Mouse (Mus musculus) urinary bladder, postnatal 14 days (tissue): ENCODE measurements at regions not wholly inside any gene's neighbourhood (a gene's known extent, or its start where the extent isn't known, plus 50 kb on each side); places are given as distances from the start of the nearest gene placed in this dataset.

Experiments used
- DNase-seq: peaks from one replicate; pipeline ENCODE4 v3.0.0; 2021; ENCODE audit warnings: low spot score

DNA sequence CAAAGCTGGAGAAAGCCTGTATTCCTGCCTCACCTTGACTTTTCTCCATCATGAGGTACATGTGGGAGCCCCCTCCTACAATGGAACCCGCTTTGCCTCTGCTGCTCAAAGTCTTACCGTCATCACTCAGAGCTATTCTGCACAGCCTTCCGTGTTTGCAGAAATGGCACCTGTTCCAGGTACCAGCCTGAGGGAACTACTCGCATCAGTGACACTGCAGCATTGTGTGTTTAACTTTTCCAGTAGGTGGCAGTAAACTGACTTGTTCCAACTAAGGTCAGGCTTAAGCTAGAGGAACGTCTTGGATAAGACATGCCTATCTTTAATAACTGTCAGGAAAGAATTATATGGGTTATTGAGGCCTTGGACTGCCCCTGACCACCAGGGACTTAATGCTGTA lies 71.4 kb downstream of the Fam173b start:
- DNase-seq, result no peak

GRCm38 (mm10) chr15:31676771-31677191 lies 75.1 kb downstream of the Fam173b start:
- peak; percentile 46 for DNase-seq

DNA sequence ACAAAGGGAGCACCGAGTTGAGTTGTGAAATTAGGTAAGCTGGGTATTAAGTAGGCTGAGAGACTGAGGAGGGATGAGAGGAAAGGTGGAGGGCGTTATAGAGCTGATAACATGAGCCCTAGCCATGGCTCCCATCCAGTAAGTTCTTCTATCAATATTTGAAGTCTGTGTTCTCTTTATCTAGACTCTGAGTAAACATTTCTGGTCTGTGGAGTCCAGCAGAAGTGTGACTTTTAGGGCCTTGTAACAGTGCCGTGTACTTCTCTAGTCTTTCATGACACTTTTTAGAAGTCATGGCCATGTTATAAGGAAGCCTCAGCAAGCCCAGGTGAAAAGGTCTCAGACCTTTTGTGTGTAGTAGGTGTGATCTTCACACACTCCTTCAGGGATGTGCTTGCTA lies 91.5 kb downstream of the Fam173b start:
- no peak for DNase-seq

DNA sequence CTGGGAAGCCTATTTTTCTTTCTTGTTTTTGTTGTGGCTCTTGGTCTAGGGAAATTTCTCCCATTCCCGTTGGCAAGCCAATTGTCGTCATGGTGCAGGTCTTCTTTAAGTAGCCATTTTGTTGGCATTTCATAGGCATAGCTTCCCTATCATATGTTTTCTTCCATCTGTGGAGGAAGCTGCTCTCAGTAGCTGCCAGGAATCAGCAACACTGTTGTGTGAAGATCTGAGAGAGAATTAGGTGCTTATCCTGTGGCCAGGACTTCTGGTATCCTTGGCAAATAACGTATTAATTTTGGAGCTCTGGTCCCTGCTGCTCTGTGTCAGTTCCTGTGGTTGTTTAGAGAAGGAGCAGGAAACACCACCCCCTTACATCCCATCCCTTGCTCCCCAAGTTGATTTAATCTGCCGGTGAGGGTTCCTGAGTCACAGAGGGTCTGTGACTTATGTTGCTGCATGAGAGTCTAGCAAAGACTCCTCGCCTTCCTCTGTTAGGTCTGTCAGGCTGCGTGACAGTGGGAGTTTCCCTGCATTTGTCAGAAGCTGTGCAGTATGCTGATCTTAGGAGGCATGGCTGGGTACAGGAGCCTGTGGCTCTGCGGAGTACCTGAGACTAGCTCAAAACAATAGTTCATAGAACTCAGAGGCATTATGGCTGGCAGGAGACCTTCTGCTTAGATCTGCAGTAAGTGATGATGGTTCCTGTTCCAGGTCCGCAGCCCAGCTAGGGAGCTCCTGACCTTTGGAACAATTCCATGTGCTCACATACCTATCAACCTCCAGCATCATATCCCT lies 93.4 kb downstream of the Fam173b start:
- DNase-seq, result no peak

GRCm38 (mm10) chr15:31703400-31703799 lies 101.7 kb downstream of the Fam173b start:
- DNase-seq, result no peak

DNA sequence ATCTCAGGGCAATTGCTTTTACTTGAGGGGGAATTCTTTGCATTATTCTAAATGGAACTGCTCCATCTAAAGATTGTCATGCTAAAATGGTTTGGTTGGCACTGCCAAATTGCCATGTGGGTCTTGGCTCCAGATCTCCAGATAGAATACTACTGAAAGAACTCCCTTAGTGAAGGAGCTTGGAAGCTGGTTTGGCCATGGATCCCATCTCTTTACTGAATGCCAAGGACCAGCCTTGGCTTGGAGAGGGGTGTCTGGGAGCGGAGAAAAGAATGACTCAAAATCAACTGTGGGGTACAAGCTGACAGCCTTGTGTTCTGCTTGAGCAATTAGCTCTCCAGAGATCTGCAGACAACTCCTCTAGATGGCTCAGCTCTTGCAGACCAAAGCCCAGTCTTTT lies 105.8 kb downstream of the Fam173b start:
- no peak for DNase-seq

DNA sequence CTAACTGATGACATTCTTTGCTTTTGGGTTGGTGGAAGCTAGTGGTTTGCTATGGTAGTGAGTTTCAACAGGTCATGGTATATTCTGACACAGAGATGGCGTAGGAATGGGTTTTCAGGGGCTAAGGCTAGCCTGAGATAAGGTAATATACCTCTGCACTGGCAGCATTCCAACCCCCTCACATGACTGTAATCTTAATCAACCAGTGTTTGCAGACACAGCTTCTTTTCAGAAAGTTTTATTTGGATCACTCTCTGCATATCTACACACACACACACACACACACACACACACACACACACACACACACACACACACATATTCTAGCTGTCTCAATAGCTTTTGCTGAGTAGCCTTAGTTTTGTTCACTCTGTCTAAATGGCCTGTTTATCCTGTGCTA lies 119.4 kb downstream of the Fam173b start:
- no peak for DNase-seq

DNA sequence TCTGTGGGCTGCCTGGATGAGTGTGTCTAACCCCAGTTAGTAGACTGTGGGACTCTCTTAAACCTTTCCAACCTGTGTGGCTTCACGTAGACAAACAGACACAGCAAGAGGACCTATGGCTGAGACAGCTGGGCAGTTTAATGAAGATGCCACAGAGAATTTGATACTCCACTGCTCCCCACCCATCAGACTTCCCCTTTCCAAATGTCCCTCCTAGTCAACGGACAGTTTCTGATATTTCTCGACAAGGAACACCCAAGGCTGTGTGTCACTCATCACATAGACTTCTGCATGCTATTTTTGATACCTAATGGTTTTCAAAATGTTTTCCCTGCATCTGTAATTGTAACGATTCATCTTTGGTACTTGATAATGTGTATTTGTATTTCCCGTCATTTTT lies 120.8 kb downstream of the Fam173b start:
- DNase-seq, result no peak

GRCm38 (mm10) chr15:31724252-31724651 lies 122.6 kb downstream of the Fam173b start:
- no peak for DNase-seq

- DNase-seq, result no peak
These were observed 127.5 kb downstream of the Fam173b start for GRCm38 (mm10) chr15:31729133-31729532.

GRCm38 (mm10) chr15:31741686-31742085 lies 140.0 kb downstream of the Fam173b start:
- no peak for DNase-seq

GRCm38 (mm10) chr15:31744570-31744969 lies 142.9 kb downstream of the Fam173b start:
- no peak for DNase-seq

GRCm38 (mm10) chr15:31752632-31753031 lies 151.0 kb downstream of the Fam173b start:
- DNase-seq, result no peak

DNA sequence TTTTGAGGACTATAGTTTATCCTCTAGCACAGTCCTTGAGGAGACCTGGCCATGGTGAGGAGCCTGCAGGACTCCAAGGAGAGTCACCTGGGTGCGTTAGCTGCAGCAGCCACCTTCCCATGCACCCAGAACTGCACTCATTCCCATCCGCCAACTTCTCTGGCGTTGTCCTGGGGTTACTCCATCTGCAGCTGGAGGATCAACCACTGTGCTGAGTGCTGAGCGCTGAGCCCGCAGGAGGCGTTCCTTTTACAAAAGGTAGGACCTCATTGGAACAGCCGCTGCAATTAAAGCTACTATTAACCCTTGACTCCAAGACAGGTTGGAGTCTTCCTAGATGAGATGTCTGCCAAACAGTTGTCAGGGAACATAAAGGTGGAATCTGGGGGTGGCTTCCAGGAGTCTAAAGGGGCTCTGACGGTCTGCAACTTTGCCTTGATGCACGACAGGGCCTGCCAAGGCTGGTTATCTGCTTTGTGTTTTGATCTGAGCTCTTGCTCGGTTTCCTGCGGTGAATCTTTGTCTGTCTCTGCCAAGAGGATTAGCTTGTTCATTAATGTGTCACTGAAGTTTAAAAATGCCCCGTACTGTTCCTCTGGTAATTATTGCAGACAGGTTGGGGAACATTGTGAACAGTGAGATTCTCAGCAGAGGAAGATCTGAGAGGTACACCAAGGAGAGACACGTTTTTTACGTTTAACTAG lies 152.1 kb downstream of the Fam173b start:
- DNase-seq, result no peak

GRCm38 (mm10) chr15:31768959-31769844 lies 167.6 kb downstream of the Fam173b start:
- no peak for DNase-seq

GRCm38 (mm10) chr15:31783081-31783480 lies 181.4 kb downstream of the Fam173b start:
- no peak for DNase-seq

DNA sequence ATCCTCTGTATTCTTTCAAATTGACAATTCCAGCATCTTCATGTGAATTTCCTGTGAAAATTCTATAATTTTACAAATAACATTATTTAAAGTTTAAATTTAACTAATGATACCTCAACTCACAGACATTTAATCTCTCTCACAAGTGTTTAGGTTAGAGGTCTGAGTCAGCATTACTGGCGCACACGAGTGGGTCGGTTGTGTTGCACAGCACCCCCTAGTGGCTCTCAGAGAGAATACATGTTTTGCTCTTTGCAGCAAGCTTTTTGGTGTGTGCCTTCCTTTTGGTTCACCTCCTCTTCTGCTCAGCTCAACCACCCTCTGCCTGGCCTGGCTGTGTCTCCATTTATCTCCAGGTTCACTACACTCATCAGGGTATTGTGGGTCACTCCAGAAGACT lies 183.4 kb downstream of the Fam173b start:
- DNase-seq, result no peak

- DNase-seq, result no peak
These were observed 197.2 kb downstream of the Fam173b start for GRCm38 (mm10) chr15:31798863-31799262.

- no peak for DNase-seq
These were observed 203.9 kb downstream of the Fam173b start for GRCm38 (mm10) chr15:31805522-31805921.

GRCm38 (mm10) chr15:31815551-31815950 lies 213.9 kb downstream of the Fam173b start:
- DNase-seq, result no peak

- DNase-seq, result no peak
These were observed 217.6 kb downstream of the Fam173b start for GRCm38 (mm10) chr15:31819219-31819618.

DNA sequence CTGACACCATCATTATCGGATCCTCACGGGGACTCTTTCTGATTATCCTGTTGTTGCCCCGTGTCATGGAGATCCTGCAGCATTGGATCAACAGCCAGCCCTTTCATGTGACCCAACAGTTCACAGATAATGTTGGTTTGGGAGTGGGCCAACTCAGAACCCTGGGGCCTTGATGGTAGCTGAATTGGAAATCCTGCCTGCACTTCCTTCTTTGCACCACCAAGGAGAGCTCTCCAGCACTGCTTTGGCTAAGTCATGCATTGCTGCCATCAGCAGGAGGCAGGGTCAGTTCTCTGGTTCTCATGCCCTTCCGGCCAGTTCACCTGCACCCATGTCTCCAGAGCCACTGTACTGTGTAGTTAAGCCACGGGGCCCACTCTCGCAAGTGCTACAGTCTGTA lies 225.6 kb downstream of the Fam173b start:
- no peak for DNase-seq

DNA sequence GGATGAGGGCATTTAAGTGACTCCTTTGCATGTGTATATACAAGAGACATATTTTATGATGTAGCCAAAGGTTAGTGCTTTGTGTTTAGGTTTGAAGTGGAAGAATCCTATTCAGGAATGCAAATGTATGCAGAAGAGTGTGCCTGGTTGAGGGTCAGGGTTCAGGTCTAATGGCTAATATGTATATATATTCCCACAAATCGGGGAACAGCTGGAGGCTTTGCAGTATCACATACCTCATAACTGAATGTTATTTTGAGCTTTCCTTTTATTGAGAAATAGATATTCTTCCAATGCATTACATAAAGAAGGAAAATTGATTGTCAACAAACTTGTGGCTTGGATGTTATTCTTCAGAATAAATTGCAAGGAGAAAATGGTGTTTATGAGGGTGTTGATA lies 239.9 kb downstream of the Fam173b start:
- DNase-seq, result no peak
